Mouse (Mus musculus): ENCODE data around the gene Akt1. TPM values are rescaled to one million over a fixed set of nuclear protein-coding genes. Genes with fewer than 3 reads are reported as not detected.

Gene Akt1
- polyA plus RNA-seq, 1 experiment from 2014 or later, result 57.1 TPM

GRCm38 (mm10) chr12:112706704-112707572, 32.3 kb upstream of the Akt1 start:
- Histone ChIP-seq H3K4me1 (peaks cover 16% of the 10 kb centered on the region), H3K27ac (no peak overlapping the region), H3K27me3 (ENCODE audit: insufficient read depth, poor library complexity, severe bottlenecking) (peaks cover 51% of the 10 kb centered on the region), H3K36me3 (no peaks in the 10 kb centered on the region), H3K4me3 (peak overlapping the region; percentile 44), H3K9me3 (no peaks in the 10 kb centered on the region)
- DNase-seq (ENCODE audit: low spot score), result peak; percentile 92
- 12% methylated on average over 32 of the region's 32 CpGs for WGBS

GRCm38 (mm10) chr12:112702374-112703320, 28.0 kb upstream of the Akt1 start:
- H3K36me3 ChIP-seq, result no peaks in the 10 kb centered on the region
- peaks cover 70% of the 10 kb centered on the region for H3K27me3 ChIP-seq (ENCODE audit: insufficient read depth, poor library complexity, severe bottlenecking)
- WGBS, result 56% methylated on average over 6 of the region's 6 CpGs

GRCm38 (mm10) chr12:112700522-112700921, 25.8 kb upstream of the Akt1 start:
- peaks cover 61% of the 10 kb centered on the region for H3K27me3 ChIP-seq (ENCODE audit: insufficient read depth, poor library complexity, severe bottlenecking)
- H3K4me3 ChIP-seq, result peak overlapping the region; percentile 36
- H3K9me3 ChIP-seq, result no peaks in the 10 kb centered on the region
- H3K36me3 ChIP-seq, result no peaks in the 10 kb centered on the region
- H3K4me1 ChIP-seq, result peaks cover 9% of the 10 kb centered on the region
- no peak for DNase-seq (ENCODE audit: low spot score)
- H3K27ac ChIP-seq, result peak overlapping the region; percentile 45
- WGBS, result 11% methylated on average over 15 of the region's 15 CpGs

More at GRCm38 (mm10) chr12:112702374-112703320, 28.0 kb upstream of the Akt1 start:
- Histone ChIP-seq H3K4me3 (no peak overlapping the region), H3K27ac (no peak overlapping the region), H3K4me1 (peaks cover 20% of the 10 kb centered on the region), H3K9me3 (no peaks in the 10 kb centered on the region)
- DNase-seq (ENCODE audit: low spot score), result no peak

GRCm38 (mm10) chr12:112696806-112697425, 22.2 kb upstream of the Akt1 start:
- Histone ChIP-seq H3K9me3 (no peaks in the 10 kb centered on the region), H3K4me1 (peaks cover 29% of the 10 kb centered on the region), H3K27me3 (ENCODE audit: insufficient read depth, poor library complexity, severe bottlenecking) (peaks cover 46% of the 10 kb centered on the region), H3K27ac (no peak overlapping the region), H3K36me3 (no peaks in the 10 kb centered on the region), H3K4me3 (no peak overlapping the region)
- DNase-seq (ENCODE audit: low spot score), result no peak
- WGBS, result 82% methylated on average over 3 of the region's 3 CpGs

GRCm38 (mm10) chr12:112694127-112694475, 19.4 kb upstream of the Akt1 start:
- Histone ChIP-seq H3K9me3 (no peaks in the 10 kb centered on the region), H3K27me3 (ENCODE audit: insufficient read depth, poor library complexity, severe bottlenecking) (peaks cover 21% of the 10 kb centered on the region), H3K36me3 (no peaks in the 10 kb centered on the region), H3K27ac (peak overlapping the region; percentile 96), H3K4me1 (peaks cover 19% of the 10 kb centered on the region), H3K4me3 (peak overlapping the region; percentile 72)
- WGBS, result 85% methylated on average over 10 of the region's 10 CpGs
- DNase-seq (ENCODE audit: low spot score), result no peak

- no peaks in the 10 kb centered on the region for H3K36me3 ChIP-seq
- H3K9me3 ChIP-seq, result no peaks in the 10 kb centered on the region
- peaks cover 20% of the 10 kb centered on the region for H3K27me3 ChIP-seq (ENCODE audit: insufficient read depth, poor library complexity, severe bottlenecking)
- H3K4me1 ChIP-seq, result peaks cover 24% of the 10 kb centered on the region
- 4% methylated on average over 54 of the region's 54 CpGs for WGBS
- peak overlapping the region; percentile 72 for H3K4me3 ChIP-seq
- DNase-seq (ENCODE audit: low spot score), result peak; percentile 97
- H3K27ac ChIP-seq, result peak overlapping the region; percentile 96
These were observed 18.8 kb upstream of the Akt1 start for GRCm38 (mm10) chr12:112693185-112694126.

GRCm38 (mm10) chr12:112688458-112688857, 13.8 kb upstream of the Akt1 start:
- peaks cover 25% of the 10 kb centered on the region; the same call in 1 of the 2 replicates for H3K27me3 ChIP-seq (ENCODE audit: insufficient read depth, poor library complexity, severe bottlenecking)
- no peak overlapping the region for H3K4me3 ChIP-seq
- H3K36me3 ChIP-seq, result no peaks in the 10 kb centered on the region; the same call in 1 of the 2 replicates
- 52% methylated on average over 15 of the region's 15 CpGs for WGBS
- no peak for DNase-seq (ENCODE audit: low spot score)
- H3K9me3 ChIP-seq, result no peaks in the 10 kb centered on the region
- H3K4me1 ChIP-seq, result peaks cover 22% of the 10 kb centered on the region
- no peak overlapping the region for H3K27ac ChIP-seq

GRCm38 (mm10) chr12:112683351-112683750, 8.7 kb upstream of the Akt1 start:
- no peaks in the 10 kb centered on the region for H3K9me3 ChIP-seq
- no peak overlapping the region for H3K27ac ChIP-seq
- peaks cover 22% of the 10 kb centered on the region for H3K4me1 ChIP-seq
- H3K4me3 ChIP-seq, result no peak overlapping the region
- peaks cover 64% of the 10 kb centered on the region for H3K27me3 ChIP-seq (ENCODE audit: insufficient read depth, poor library complexity, severe bottlenecking)
- WGBS, result 66% methylated on average over 7 of the region's 7 CpGs
- peaks cover 20% of the 10 kb centered on the region for H3K36me3 ChIP-seq
- DNase-seq (ENCODE audit: low spot score), result no peak

- Histone ChIP-seq H3K9me3 (no peaks in the 10 kb centered on the region), H3K27ac (peak overlapping the region; percentile 89), H3K27me3 (ENCODE audit: insufficient read depth, poor library complexity, severe bottlenecking) (peaks cover 71% of the 10 kb centered on the region), H3K4me1 (peaks cover 48% of the 10 kb centered on the region), H3K36me3 (peaks cover 20% of the 10 kb centered on the region), H3K4me3 (peak overlapping the region; percentile 78)
- no peak for DNase-seq (ENCODE audit: low spot score)
- WGBS, result 4% methylated on average over 86 of the region's 87 CpGs
These were observed 4.6 kb upstream of the Akt1 start for GRCm38 (mm10) chr12:112679027-112679996.

GRCm38 (mm10) chr12:112678555-112679026, 3.9 kb upstream of the Akt1 start, which contains the start of gene Zbtb42:
Zbtb42 (plus strand) TSS chr12:112678828.
- Histone ChIP-seq H3K9me3 (no peaks in the 10 kb centered on the region), H3K4me1 (peaks cover 44% of the 10 kb centered on the region), H3K27ac (peak within 1 kb of the TSS; percentile 89), H3K36me3 (peaks cover 20% of the 10 kb centered on the region), H3K4me3 (peak within 1 kb of the TSS; percentile 78), H3K27me3 (ENCODE audit: insufficient read depth, poor library complexity, severe bottlenecking) (peaks cover 65% of the 10 kb centered on the region)
- peak; percentile 91 for DNase-seq (ENCODE audit: low spot score)
- WGBS, result under 1% methylated on average over 60 of the region's 60 CpGs

All from heart, embryonic 10.5 days (tissue).